Mouse (Mus musculus): Measurements from ENCODE around the gene Pcyt1a.
"Not testable (repeated sequence)": the region's sequence is repeated elsewhere in the genome, so short reads cannot be mapped to it uniquely, and the experiment has no call there.

Pcyt1a gene

DNA sequence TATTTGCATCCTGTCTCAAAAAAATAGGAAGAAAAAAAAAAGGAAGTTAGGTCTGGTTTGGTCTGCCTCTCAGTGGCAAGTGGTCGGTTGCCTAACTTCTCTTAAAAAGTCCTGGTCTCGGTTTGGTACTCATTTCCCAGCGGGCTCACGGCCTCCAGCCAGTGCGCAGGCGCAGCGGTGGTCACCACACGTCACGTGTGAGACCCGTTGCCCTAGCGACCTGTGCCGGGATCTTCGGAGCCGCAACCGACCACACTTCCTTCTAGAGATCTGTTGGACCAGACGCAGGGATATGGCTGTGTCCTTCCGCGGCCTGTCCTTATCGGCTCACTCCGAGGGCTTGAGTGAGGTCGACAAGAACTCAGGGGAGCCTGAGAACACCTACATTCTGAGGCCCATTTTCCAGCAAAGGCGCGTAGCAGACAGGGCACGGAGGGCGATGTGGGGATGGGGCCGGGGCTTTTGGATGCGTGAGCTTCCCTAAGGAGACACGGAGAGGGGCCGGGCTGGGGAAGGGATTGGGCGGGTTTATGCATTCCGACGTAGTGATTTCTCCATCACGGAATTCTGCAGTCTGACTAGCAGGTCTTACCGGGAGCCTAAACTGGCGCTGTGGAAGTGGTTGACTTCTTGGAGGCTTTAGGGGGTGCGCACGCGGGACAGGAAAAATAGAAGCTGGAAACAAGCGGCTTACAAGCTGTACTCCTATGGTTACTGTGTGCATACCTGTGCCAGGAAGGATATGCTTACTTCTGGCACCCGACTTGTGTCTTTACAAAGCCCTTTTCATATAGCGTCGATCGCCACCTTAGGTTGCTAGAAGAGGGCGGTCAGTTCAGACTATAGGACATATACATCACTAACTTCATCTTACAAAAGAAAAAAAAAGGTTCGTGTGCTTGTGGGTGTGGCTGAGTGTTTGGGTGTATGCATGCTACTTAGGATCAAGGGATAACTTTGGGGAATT lies 10.9 kb upstream of the Pcyt1a start, which contains the start of gene Tctex1d2:
Tctex1d2 (plus strand) TSS at position 186 of the 967 bp plus-strand sequence.
- CTCF ChIA-PET = interaction anchor here (0.5 to 1.7 kb wide), 6 partner anchors 22 to 859 kb away, joined by 3 to 4 read pairs (median 3); no protein-coding TSS in a partner anchor
- POLR2A ChIA-PET = interaction anchor here in 3 of 4 experiments (0.6 to 3.3 kb wide), 28 partner anchors 8 to 417 kb away, joined by 3 to 26 read pairs (median 3); partner anchors contain the start of genes Pcyt1a (in 2 of the 3), Rnf168 (in 1 of the 3), Senp5 (in 1 of the 3) and Ubxn7 (in 1 of the 3)

DNA sequence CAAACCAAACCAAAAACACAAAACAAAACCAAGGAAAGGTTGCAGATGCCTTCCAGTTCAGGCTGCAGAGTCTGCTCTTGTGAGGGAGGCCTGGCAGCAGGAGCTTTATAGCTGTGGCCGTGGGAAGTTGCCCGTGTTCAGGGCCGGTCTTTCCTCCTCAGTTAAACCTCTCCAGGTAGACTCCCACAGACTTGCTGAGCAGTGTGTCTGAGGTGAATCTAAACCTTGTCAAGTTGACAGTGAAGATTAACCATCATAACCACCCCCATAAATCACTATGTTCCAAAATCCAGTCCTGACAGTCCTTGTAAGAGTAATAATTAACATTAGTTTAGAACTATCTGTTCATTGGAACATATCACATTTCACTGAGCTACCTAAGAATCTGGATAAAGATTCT lies 3.2 kb upstream of the Pcyt1a start:
- ChIA-PET POLR2A (interaction anchor here in 2 of 4 experiments (0.5 to 4.0 kb wide), 7 partner anchors 8 to 738 kb away, joined by 3 to 26 read pairs (median 3); partner anchors contain the start of gene Tctex1d2 (in 1 of the 2)), CTCF (no interaction called here)

DNA sequence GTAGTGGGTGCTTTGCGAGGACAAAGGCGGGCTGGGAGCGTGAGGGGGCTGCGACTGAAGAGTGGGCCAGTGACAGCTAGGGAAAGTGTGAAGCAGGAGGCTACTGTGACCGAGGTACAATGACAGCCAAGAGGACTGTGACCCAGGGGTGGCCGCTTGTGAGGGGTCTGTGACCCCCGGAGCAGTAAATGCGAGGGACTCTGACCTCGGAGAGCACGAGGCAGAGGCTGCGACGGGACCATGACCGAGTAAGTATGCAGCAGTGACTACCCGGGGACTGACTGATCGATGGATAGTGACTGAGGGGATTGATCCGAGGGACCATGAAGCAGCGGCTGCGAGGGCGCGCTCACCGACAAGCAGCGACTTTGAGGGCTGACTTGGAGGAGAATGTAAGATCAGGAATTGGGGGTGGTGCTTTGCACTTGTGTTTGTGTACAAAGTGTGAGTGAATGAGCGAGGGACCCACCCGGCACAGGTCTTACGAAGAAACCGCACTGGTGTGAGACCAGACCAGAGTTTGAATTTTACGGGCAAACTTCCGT lies 398 bp downstream of the Pcyt1a start:
- CTCF ChIA-PET = interaction anchor here in 3 of 4 experiments (0.7 to 1.1 kb wide), 4 partner anchors 106 to 306 kb away, joined by 3 to 11 read pairs (median 5); no protein-coding TSS in a partner anchor

DNA sequence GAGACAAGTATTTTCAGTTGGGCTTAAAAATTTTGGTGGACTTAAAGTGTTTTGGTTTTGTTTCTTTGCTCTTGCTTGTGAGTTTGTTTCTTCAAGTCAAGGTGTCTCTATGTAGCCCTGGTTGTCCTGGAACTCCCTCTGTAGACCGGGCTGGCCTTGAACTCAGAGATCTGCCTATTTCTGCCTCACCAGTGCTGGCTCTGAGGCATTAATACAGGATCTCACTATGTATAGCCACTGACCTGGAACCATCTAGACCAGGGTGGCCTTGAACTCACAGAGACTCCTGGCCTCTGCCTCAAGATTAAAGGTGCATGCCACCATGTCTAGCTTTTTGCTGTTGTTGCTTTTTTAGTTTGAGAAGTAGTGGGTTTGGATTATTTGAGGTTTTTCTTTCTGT lies 1.2 kb downstream of the Pcyt1a start:
- POLR2A ChIA-PET = interaction anchor here in 2 of 4 experiments (1.0 to 1.8 kb wide), 3 partner anchors 12 to 185 kb away, joined by 3 to 5 read pairs (median 3); partner anchors contain the start of genes Fbxo45 (in 1 of the 2), Tfrc (in 1 of the 2) and Wdr53 (in 1 of the 2)
- CTCF ChIA-PET = interaction anchor here in 1 of 4 experiments (0.6 kb wide), 1 partner anchor 199 kb away, joined by 5 read pairs; no protein-coding TSS in a partner anchor

More for the DNA sequence above, 398 bp downstream of the Pcyt1a start:
- POLR2A ChIA-PET = interaction anchor here (0.7 to 4.0 kb wide), 15 partner anchors 7 to 805 kb away, joined by 3 to 26 read pairs (median 4); partner anchors contain the start of genes Tctex1d2 (in 2 of the 4), Tfrc (in 2 of the 4), Fbxo45 (in 1 of the 4) and Tnk2 (in 1 of the 4)

DNA sequence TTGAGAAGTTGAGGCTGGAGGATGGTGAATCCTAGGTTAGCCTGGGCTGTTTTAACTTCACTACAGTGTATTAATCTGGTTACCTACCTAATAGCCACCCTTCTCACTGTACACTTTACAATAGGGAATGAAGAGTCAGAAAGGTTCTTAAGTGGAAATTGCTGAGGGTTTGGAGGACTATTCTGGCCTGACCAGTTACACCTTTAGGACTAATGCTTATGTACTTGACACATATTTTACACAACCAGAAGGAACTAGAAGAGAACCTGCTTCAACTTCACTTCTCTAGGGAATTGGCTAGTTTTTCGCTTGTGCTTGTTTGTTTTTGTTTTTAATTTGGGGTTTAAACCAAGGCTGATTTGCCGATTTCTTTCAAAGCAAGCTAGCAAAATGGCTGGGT lies 2.4 kb downstream of the Pcyt1a start:
- POLR2A ChIA-PET = interaction anchor here in 3 of 4 experiments (0.6 to 1.8 kb wide), 5 partner anchors 13 to 620 kb away, joined by 3 to 5 read pairs (median 3); no protein-coding TSS in a partner anchor

DNA sequence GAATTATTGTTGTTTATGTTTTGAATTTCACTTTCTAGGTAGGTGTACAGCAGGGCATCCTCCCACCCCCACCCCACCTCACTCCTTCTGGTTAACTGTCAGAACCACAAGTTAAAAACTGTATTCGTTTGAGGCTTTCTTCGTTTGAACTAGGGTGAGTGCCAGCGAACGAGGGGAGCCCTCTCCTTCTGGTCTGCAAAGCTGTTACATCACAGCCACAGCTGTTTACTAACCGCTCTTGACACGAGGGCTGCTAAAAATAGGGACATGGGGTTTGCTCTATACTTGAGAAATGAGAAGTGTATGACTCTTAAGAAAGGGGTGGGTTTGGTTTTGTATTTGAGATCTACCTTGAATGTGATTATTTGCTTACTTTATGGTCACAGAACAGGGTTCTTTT lies 3.3 kb downstream of the Pcyt1a start:
- ChIA-PET CTCF (no interaction called here), POLR2A (no interaction called here)

More for the DNA sequence above, 2.4 kb downstream of the Pcyt1a start:
- CTCF ChIA-PET = interaction anchor here in 3 of 4 experiments (0.6 kb wide), 3 partner anchors 191 to 231 kb away, joined by 3 to 6 read pairs (median 4); no protein-coding TSS in a partner anchor

DNA sequence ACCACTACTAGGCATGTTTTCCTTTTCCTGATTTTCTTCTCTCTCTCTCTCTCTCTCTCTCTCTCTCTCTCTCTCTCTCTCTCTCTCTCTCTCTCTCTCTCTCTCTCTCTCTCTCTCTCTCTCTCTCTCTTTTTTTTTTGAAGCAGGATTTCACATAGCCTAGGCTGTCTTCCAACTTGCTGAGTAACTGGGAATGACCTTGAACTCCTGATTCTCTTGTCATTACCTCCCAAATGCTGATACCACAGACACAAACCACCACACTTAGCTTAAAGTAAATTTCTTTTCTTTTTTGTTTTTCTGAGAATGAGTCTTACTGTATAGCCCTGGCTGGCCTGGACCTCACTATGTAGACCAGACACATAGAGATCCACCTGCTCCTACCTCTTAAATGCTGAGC lies 4.0 kb downstream of the Pcyt1a start:
- CTCF ChIA-PET = no interaction called here
- POLR2A ChIA-PET = interaction anchor here in 2 of 4 experiments (0.6 to 1.1 kb wide), 3 partner anchors 11 to 77 kb away, joined by 3 to 7 read pairs (median 5); no protein-coding TSS in a partner anchor

DNA sequence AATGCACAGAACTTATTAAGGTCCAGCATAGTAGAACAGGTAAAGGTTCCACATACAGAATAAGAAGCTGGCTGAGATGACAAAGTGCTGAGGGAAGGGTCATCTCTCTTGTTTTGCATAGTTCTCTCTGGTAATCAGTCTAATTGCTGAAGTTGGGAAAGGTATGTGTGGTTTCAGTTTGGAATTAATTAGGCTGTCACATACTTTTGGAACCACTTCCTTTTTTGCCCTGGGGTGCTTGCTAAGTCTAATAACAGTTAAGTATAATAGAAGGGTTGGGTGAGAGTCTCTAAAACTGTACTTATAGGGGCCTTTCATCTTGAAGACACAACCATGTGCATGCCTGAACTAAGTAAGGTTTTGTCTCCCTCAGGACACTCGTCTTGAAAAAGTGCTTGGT lies 5.9 kb downstream of the Pcyt1a start:
- ChIA-PET CTCF (interaction anchor here in 1 of 4 experiments (0.7 kb wide), 1 partner anchor 234 kb away, joined by 9 read pairs; no protein-coding TSS in a partner anchor), POLR2A (no interaction called here)

DNA sequence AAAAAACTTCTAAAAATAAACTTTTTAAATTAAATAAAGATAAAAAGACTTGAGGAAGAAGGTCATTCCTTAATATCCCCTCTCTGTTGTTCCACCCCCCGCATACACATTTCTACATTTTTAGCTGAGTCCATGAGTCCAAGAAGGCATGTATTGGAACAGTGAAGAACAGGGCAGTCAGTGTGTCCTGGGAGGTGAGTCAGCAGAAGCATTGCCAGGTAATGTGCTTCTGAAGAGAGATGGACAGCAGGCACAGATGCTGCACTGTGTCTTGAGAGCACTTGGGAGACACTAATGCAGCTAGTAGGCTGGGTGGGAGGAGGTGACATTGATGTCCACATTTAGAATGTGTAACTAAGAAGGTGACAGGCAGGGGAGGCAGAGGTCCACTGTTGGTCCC lies 6.5 kb downstream of the Pcyt1a start:
- CTCF ChIA-PET = interaction anchor here in 1 of 4 experiments (0.7 kb wide), 1 partner anchor 235 kb away, joined by 9 read pairs; no protein-coding TSS in a partner anchor
- POLR2A ChIA-PET = interaction anchor here in 1 of 4 experiments (0.7 kb wide), 1 partner anchor 37 kb away, joined by 3 read pairs; no protein-coding TSS in a partner anchor

DNA sequence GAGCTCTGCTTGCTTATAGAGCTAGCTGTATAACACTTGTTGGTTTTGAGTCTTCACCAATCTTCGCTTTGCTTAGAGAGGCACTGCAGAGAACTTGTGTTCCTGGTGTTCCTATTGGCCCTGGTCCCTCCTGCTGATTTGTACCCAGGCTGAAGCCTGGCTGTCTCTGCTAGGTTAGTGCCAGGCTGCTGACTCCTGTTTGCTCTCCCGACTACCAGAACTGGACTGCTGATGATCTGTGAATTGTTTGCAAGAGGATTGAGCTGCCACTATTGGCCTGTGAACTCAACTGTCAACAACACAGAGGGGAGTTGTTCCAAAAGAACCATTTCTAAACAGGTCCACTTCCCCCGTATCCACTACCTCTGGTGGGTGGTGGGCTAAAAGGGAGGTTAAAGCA lies 10.7 kb downstream of the Pcyt1a start:
- ChIA-PET POLR2A (interaction anchor here in 1 of 4 experiments (1.4 kb wide), 1 partner anchor 21 kb away, joined by 3 read pairs; no protein-coding TSS in a partner anchor), CTCF (no interaction called here)

DNA sequence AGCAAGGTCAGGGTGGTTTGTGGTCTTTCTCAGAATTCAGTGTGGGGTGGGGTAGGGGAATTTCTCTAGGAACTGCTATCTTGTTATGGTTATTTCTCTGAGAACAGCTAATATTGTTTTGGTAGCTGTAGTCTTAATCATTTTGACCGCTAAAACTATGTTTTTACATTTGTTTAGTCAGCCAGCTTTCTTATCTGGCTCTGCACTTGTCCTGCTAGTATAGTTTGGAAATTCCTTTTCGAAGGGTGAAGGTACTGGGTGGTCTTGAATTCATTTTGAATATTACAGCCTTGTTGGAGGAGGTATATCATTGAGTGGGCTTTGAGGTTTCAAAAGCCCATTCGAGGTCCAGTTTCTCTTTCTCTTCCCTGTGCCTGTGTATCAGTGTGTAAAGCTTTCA lies 13.9 kb downstream of the Pcyt1a start:
- CTCF ChIA-PET = interaction anchor here in 1 of 4 experiments (1.0 kb wide), 1 partner anchor 55 kb away, joined by 3 read pairs; no protein-coding TSS in a partner anchor
- POLR2A ChIA-PET = not testable (repeated sequence)

DNA sequence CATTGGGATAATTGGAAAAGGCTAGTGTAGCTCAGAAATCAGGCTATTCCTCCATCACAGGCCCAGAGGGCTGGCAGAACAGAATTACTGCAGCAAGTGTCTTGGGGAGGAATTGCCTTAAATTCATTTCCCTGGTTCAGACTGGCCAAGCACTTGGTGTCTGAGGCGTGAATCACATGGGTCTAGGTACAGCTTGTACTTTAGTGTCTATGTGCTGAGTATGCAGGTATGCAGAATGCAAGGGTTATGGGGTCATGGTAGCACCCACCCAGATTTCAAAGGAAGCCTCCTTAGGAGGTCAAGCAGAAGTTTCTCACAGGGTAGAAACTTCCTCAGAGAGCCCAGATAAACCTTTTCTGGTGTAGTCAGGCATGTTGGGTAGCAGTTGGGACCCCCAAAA lies 14.8 kb downstream of the Pcyt1a start:
- POLR2A ChIA-PET = interaction anchor here in 2 of 4 experiments (0.6 kb wide), 2 partner anchors 11 to 324 kb away, joined by 3 to 7 read pairs; no protein-coding TSS in a partner anchor

DNA sequence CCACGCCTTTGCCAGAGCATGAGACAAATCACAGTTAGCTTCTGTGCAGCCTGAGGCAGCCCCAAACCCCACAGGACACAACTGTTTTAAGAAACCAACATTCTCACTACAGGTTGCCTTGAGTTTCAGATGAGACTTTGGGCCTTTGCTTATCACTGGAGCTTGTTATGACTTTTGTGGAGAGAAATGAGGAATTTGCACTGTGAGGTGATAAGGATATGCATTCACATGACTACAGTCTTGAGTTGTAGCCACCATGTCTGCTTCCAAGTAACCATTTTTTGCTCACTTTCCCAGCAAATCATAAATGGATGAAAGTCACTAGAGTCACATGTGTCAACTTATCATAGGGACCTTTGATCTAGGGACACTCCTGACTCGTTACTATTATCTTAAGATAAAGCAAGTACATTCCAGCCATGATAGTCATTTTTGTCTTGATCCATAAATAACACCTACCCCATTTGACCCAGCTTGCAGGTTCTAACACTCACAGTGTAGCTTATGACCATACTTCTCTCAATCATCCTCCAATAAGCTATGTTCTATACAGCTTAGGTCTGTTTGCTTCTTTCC lies 15.9 kb downstream of the Pcyt1a start:
- CTCF ChIA-PET = interaction anchor here in 1 of 4 experiments (0.6 kb wide), 1 partner anchor 221 kb away, joined by 5 read pairs; no protein-coding TSS in a partner anchor
- POLR2A ChIA-PET = interaction anchor here in 2 of 4 experiments (0.6 to 1.2 kb wide), 4 partner anchors 12 to 629 kb away, joined by 3 to 4 read pairs (median 4); no protein-coding TSS in a partner anchor

More for the DNA sequence above, 14.8 kb downstream of the Pcyt1a start:
- CTCF ChIA-PET = interaction anchor here in 1 of 4 experiments (1.0 kb wide), 1 partner anchor 54 kb away, joined by 3 read pairs; no protein-coding TSS in a partner anchor

DNA sequence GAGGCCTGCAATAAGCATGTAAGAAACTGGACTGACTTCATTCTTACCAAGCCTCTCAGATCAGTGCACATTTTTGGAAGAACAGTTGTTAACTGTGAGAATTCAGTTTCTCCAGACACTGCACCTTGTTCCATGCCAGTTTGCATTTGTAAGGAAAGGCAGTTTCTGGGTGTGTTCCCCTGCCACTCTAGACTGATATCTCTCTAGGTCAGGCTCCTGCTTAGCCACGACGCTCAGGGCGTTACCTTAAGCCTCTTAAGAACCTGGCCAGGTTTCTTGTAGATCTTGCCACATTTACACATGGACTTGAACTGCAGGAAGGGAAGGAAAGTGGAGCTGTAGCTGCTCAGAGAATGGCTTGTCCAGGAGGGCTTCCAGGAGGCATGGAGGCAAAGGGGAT lies 18.9 kb downstream of the Pcyt1a start:
- CTCF ChIA-PET = no interaction called here
- POLR2A ChIA-PET = interaction anchor here in 1 of 4 experiments (0.8 to 1.1 kb wide), 2 partner anchors 126 to 146 kb away, joined by 3 to 4 read pairs; no protein-coding TSS in a partner anchor

DNA sequence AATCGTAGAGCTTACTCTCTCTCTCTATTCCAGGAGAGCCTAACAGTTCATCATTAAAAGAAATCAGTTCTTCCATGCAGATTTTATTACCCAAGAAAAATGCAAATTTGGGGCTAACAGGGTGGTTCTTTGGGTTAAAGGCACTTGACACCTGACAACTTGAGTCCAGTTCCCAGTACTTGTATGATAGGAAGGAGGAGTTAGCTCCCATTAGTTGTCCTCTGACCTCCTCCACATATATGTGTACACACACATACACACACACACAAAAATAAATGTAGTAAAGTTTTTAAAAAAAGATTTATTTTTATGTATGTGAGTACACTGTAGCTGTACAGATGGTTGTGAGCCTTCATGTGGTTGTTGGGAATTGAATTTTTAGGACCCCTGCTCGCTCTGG lies 19.4 kb downstream of the Pcyt1a start:
- ChIA-PET POLR2A (interaction anchor here in 1 of 4 experiments (0.8 to 1.1 kb wide), 2 partner anchors 126 to 146 kb away, joined by 3 to 4 read pairs; no protein-coding TSS in a partner anchor), CTCF (no interaction called here)

DNA sequence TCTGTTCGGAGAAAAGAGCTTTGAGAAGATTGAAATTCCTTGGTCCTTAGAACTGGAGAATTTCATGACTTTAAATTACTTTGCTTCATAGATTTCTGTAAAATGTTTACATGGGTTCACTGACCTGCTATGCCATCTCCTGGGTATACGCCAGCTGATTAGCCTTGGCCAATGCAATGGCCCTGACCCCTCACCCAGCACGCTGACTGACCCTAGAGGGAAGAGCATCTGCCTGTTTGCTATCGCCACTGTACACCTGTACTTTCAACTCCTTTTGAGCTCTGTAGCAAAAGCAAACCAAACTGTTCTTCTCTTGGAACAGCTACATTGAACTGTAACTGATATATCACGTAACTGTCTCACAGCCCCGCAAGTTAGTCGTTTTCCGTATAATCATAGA lies 22.4 kb downstream of the Pcyt1a start:
- ChIA-PET CTCF (interaction anchor here in 2 of 4 experiments (0.5 to 0.6 kb wide), 2 partner anchors 12 to 29 kb away, joined by 3 to 4 read pairs; no protein-coding TSS in a partner anchor), POLR2A (no interaction called here)

DNA sequence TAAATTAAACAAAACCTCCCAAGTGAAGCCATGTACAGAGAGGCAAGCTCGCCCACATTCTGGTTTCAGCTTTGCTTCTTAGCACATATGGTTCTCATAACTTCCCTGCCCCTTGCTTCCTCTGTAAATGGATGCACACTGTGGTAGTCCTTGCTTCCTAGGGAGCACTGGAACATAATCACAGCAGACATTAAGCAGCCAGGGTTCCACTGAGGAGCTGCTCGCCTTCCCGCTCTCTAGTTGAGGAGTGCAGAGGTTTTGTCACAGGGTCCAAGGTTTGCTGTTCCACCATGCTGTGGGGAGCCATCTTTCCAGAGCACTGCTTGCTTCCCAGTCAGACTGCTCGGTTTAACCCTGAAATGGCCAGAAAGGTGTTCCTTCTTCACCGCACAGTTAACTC lies 23.9 kb downstream of the Pcyt1a start:
- CTCF ChIA-PET = interaction anchor here in 1 of 4 experiments (0.6 kb wide), 1 partner anchor 280 kb away, joined by 3 read pairs; no protein-coding TSS in a partner anchor

More for the DNA sequence above, 23.9 kb downstream of the Pcyt1a start:
- POLR2A ChIA-PET = interaction anchor here in 2 of 4 experiments (0.6 to 0.9 kb wide), 2 partner anchors 16 to 1366 kb away, joined by 3 to 4 read pairs; no protein-coding TSS in a partner anchor
